Mouse (Mus musculus) forebrain, embryonic 13.5 days (tissue): ENCODE measurements around the gene Sumf2. TPM values are rescaled to one million over a fixed set of nuclear protein-coding genes. Genes with fewer than 3 reads are reported as not detected.

Source experiments
- ATAC-seq: fragments of 200-750 bp; cut with Nextera tagmentation; 2 replicates; pipeline ENCODE4 v1.8.0; 2017
- H3K27ac ChIP-seq: fragments of 300-500 bp; sonication (generic); 2 replicates; pipeline ENCODE4 v1.5.1; 2015; ENCODE audit warnings: inconsistent platforms, mild to moderate bottlenecking, moderate library complexity
- H3K27me3 ChIP-seq: fragments of 300-500 bp; sonication (generic); 2 replicates; pipeline ENCODE4 v1.6.1; 2015; ENCODE audit warnings: mild to moderate bottlenecking, inconsistent platforms
- H3K36me3 ChIP-seq: fragments of 300-500 bp; sonication (generic); 2 replicates; pipeline ENCODE4 v1.6.1; 2015; ENCODE audit warnings: mild to moderate bottlenecking, inconsistent platforms; ENCODE audit not compliant: poor library complexity, severe bottlenecking
- H3K4me1 ChIP-seq: fragments of 300-500 bp; sonication (generic); 2 replicates; pipeline ENCODE4 v1.6.1; 2015; ENCODE audit warnings: inconsistent platforms
- H3K4me2 ChIP-seq: fragments of 300-500 bp; sonication (generic); 2 replicates; pipeline ENCODE4 v1.6.1; 2015; ENCODE audit warnings: inconsistent platforms, mild to moderate bottlenecking, moderate library complexity
- H3K4me3 ChIP-seq: fragments of 300-500 bp; sonication (generic); 2 replicates; pipeline ENCODE4 v1.5.1; 2015; ENCODE audit warnings: mild to moderate bottlenecking, inconsistent platforms
- H3K9ac ChIP-seq: fragments of 300-500 bp; sonication (generic); 2 replicates; pipeline ENCODE4 v1.6.1; 2015; ENCODE audit warnings: mild to moderate bottlenecking, inconsistent platforms
- H3K9me3 ChIP-seq: fragments of 300-500 bp; sonication (generic); replicated peaks from 2 replicates; pipeline ENCODE4 v1.6.1; 2016; ENCODE audit warnings: inconsistent platforms
- WGBS: fragments of 180-500 bp; shearing (Covaris S2); methylation state at CpG from one replicate; pipeline ENCODE4 v1.1.7; 2015; 5-methylcytosine and 5-hydroxymethylcytosine counted together
- polyA plus RNA-seq: library from polyadenylated mRNA; unstranded; fragments of >200 nt; fragmentation: Nextera tagmentation; extraction: Ambion mirVana; gene quantifications from 2 replicates; pipeline ENCODE4 v1.2.1, GENCODE M21; 2015

Gene Sumf2
- polyA plus RNA-seq, 1 experiment from 2014 or later = 35.0 TPM

GRCm38 (mm10) chr5:129909591-129909990 lies 62.8 kb downstream of the Sumf2 start:
- WGBS = 86% methylated on average over 7 of the region's 7 CpGs
- no peak for ATAC-seq
- no peak overlapping the region for H3K4me3 ChIP-seq
- no peaks in the 10 kb centered on the region for H3K36me3 ChIP-seq
- H3K9ac ChIP-seq = no peak overlapping the region
- H3K9me3 ChIP-seq = no peaks in the 10 kb centered on the region
- H3K4me2 ChIP-seq = peak overlapping the region; percentile 81; the same call in 1 of the 2 replicates
- no peak overlapping the region for H3K27ac ChIP-seq
- H3K27me3 ChIP-seq = no peaks in the 10 kb centered on the region
- H3K4me1 ChIP-seq = peaks cover 8% of the 10 kb centered on the region

Other genes with a start within 250 kb of the Sumf2 start
- gene Zfp11, start 176.9 kb upstream of the Sumf2 start, polyA plus RNA-seq = 7.7 and 8.5 TPM in 2 replicates
- gene Sept14, start 138.5 kb upstream of the Sumf2 start, polyA plus RNA-seq = not detected in 2 replicates
- 194 and 203 TPM in 2 replicates for gene Mrps17, start 131.5 kb upstream of the Sumf2 start, polyA plus RNA-seq
- 83.0 and 88.7 TPM in 2 replicates for gene Nipsnap2, start 121.9 kb upstream of the Sumf2 start, polyA plus RNA-seq
- 48.2 and 55.1 TPM in 2 replicates for gene Psph, start 59.5 kb upstream of the Sumf2 start, polyA plus RNA-seq
- 1,055 and 1,072 TPM in 2 replicates for gene Chchd2, start 40.5 kb downstream of the Sumf2 start, polyA plus RNA-seq
- gene Zbed5, start 48.7 kb downstream of the Sumf2 start, polyA plus RNA-seq = 9.6 and 10.5 TPM in 2 replicates
- gene Phkg1, start 51.6 kb downstream of the Sumf2 start, polyA plus RNA-seq = 0.27 and 0.37 TPM in 2 replicates
- 5.2 and 7.2 TPM in 2 replicates for gene Nupr1l, start 61.6 kb downstream of the Sumf2 start, polyA plus RNA-seq
- gene Vkorc1l1, start 95.0 kb downstream of the Sumf2 start, polyA plus RNA-seq = 26.4 and 26.5 TPM in 2 replicates
- gene Gusb, start 156.1 kb downstream of the Sumf2 start, polyA plus RNA-seq = 15.9 and 16.6 TPM in 2 replicates
- 23.3 and 28.6 TPM in 2 replicates for gene Asl, start 182.3 kb downstream of the Sumf2 start, polyA plus RNA-seq
- 67.0 and 77.0 TPM in 2 replicates for gene Crcp, start 182.3 kb downstream of the Sumf2 start, polyA plus RNA-seq
- 47.5 and 50.2 TPM in 2 replicates for gene Tpst1, start 226.3 kb downstream of the Sumf2 start, polyA plus RNA-seq